Mouse (Mus musculus) kidney, postnatal 36 days (tissue): ENCODE data around the gene Olfr1335.
"Not testable (repeated sequence)": the region's sequence is repeated elsewhere in the genome, so short reads cannot be mapped to it uniquely, and the experiment has no call there.

Experiments used
- DNase-seq, 2 experiments: peaks; one replicate each; pipeline ENCODE4 v3.0.0; 2021 to 2022; ENCODE audit warnings: mixed read lengths in 2 of 2

Olfr1335 gene

GRCm38 (mm10) chr4:118809844-118810243 lies at the start of gene Olfr1335:
Gene Olfr1335, minus strand, starts transcription at chr4:118809944.
- DNase-seq: no peak

GRCm38 (mm10) chr4:118836179-118836578 lies 26.4 kb upstream of the Olfr1335 start, which contains the start of gene Olfr1333:
Gene Olfr1333, minus strand, starts transcription at chr4:118836279.
- no peak for DNase-seq

- DNase-seq: no peak
Measured at GRCm38 (mm10) chr4:118818921-118819320, 9.2 kb upstream of the Olfr1335 start.

- DNase-seq: not testable (repeated sequence)
Measured at GRCm38 (mm10) chr4:118792796-118793195, 16.9 kb downstream of the Olfr1335 start.

GRCm38 (mm10) chr4:118782486-118782885 lies 27.3 kb downstream of the Olfr1335 start, which contains the start of gene Olfr1337:
Gene Olfr1337, minus strand, starts transcription at chr4:118782586.
- DNase-seq: no peak
